Mouse (Mus musculus) myocyte (in vitro differentiated cells): ENCODE data around the gene Jmjd1c.

Experiments used
- MAX ChIP-seq: IDR thresholded peaks from one replicate; pipeline ENCODE4 v1.6.1; 2011; ENCODE audit warnings: low read depth, mild to moderate bottlenecking, control low read depth
- TCF12 ChIP-seq: IDR thresholded peaks from one replicate; pipeline ENCODE4 v1.6.1; 2011; ENCODE audit warnings: mild to moderate bottlenecking, control low read depth; ENCODE audit not compliant: poor library complexity, insufficient read depth, severe bottlenecking

DNA sequence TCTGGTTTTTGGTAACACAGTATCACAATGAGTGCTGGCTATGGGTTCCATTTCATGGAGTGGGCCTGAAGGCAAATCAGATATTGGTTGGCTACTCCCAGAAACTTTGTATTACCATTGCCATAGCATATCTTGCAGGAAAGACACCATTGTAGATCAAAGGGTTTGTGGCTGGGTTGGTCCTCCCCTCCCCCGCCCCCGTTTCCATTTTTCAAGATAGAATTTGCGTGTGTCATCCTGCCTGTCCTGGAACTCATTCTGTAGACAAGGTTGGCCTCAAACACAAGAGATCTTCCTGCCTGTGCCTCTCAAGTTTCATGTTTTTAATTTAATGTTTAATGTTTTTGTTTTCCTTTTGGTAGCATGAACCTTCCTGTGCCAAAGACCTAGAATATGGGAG, 98.1 kb downstream of the Jmjd1c start:
- TF ChIP-seq TCF12 = no peak
- no peak for TF ChIP-seq MAX
